Mouse (Mus musculus) liver, adult 10 weeks (tissue): ENCODE measurements around the gene Nifk. TPM values are rescaled to one million over a fixed set of nuclear protein-coding genes. Genes with fewer than 3 reads are reported as not detected.

Source experiments
- polyA plus RNA-seq: library from polyadenylated mRNA; stranded (reverse); fragments of 350-450 nt; fragmentation: Illumina TruSeq; extraction: RNeasy Lipid Tissue Mini Kit (QIAGEN cat#74804); gene quantifications from one replicate; pipeline ENCODE4 v1.2.3, GENCODE M21; 2014; ENCODE audit warnings: low read depth, low replicate concordance

Nifk gene
- polyA plus RNA-seq: 39.4 TPM

GRCm38 (mm10) chr1:118321661-118322201 lies at the start of gene Nifk:
TSS of gene Nifk (plus strand) at chr1:118321839.

GRCm38 (mm10) chr1:118311622-118312326 lies 9.9 kb upstream of the Nifk start, which contains the start of gene Tsn:
TSS of gene Tsn (minus strand) at chr1:118311739.

Other genes with a start within 250 kb of the Nifk start
- not detected for gene Gm29106, start 145.3 kb upstream of the Nifk start, polyA plus RNA-seq
- gene Tsn, start 10.1 kb upstream of the Nifk start, polyA plus RNA-seq: 50.4 TPM
- gene Clasp1, start 67.2 kb downstream of the Nifk start, polyA plus RNA-seq: 5.9 TPM